ENCODE assay signal across 14 mouse cellular contexts in the genomic region with DNA sequence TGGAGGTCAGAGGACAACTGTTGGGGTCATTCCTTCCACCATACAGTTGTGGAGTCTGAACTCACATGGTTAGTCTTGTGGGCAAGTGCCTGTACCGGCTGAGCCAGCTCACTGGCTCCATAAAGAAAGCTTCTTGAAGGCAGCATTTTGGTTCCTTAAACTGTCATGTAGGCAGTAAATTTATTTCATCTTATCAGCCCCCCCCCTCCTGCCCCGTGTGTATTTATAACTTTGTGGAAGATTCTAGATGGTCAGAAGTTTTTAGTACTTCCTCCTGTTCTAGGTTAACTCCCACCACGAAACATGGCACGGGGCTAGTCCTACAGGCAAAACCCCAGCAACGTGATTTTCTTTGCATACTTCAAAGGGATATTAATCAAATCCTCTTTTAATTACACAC.
"Had no signal": no experiment of that assay in that cellular context is flagged by ENCODE, and none has a peak within 500 bp of the region (broad histone marks: within the 10 kb centered on the region; RNA-seq: fewer than 3 reads in every experiment).

No protein-coding gene starts in this region.

- H3K4me3 ChIP-seq: megakaryocyte, embryonic 14.5 days; midbrain, embryonic 12.5 days; midbrain, embryonic 15.5 days; neural tube, embryonic 12.5 days; stomach, embryonic 15.5 days had no signal

- H3K27me3 ChIP-seq: midbrain, embryonic 12.5 days; midbrain, embryonic 15.5 days; neural tube, embryonic 12.5 days; stomach, embryonic 15.5 days had no signal

- H3K4me1 ChIP-seq: midbrain, embryonic 12.5 days; midbrain, embryonic 15.5 days; neural tube, embryonic 12.5 days; stomach, embryonic 15.5 days had no signal

- H3K4me2 ChIP-seq: lung, embryonic 14.5 days; midbrain, embryonic 12.5 days; midbrain, embryonic 15.5 days; neural tube, embryonic 12.5 days; stomach, embryonic 15.5 days had no signal

- H3K9me3 ChIP-seq: megakaryocyte, embryonic 14.5 days; midbrain, embryonic 12.5 days; midbrain, embryonic 15.5 days; neural tube, embryonic 12.5 days; stomach, embryonic 15.5 days had no signal

- ATAC-seq: midbrain, embryonic 15.5 days had no signal

- DNase-seq: lung, adult 18-20 months; lung, embryonic 14.5 days; lung, postnatal 10 days; lung, postnatal 4 days; right cerebral cortex, postnatal 14 days; thymus, adult 2 months; thymus, postnatal 14 days; thymus, postnatal 36 days had no signal

- H3K9ac ChIP-seq: lung, embryonic 14.5 days; midbrain, embryonic 12.5 days; midbrain, embryonic 15.5 days; neural tube, embryonic 12.5 days; stomach, embryonic 15.5 days had no signal

- H3K36me3 ChIP-seq: midbrain, embryonic 12.5 days; midbrain, embryonic 15.5 days; neural tube, embryonic 12.5 days; stomach, embryonic 15.5 days had no signal

- H3K27ac ChIP-seq: midbrain, embryonic 12.5 days; midbrain, embryonic 15.5 days; neural tube, embryonic 12.5 days; stomach, embryonic 15.5 days; stomach, postnatal 0 days had no signal
